Mouse (Mus musculus): ENCODE results near the gene Sncb.

Sncb gene

GRCm38 (mm10) chr13:54748190-54748589 lies 18.2 kb downstream of the Sncb start:
- DNase-seq: no peak

- no peak for DNase-seq
Measured at GRCm38 (mm10) chr13:54746896-54747295, 19.5 kb downstream of the Sncb start.

- DNase-seq: no peak
Measured at GRCm38 (mm10) chr13:54746110-54746509, 20.3 kb downstream of the Sncb start.

GRCm38 (mm10) chr13:54738213-54738601 lies 28.2 kb downstream of the Sncb start:
- DNase-seq: no peak

GRCm38 (mm10) chr13:54737488-54738212 lies 28.7 kb downstream of the Sncb start:
- no peak for DNase-seq

GRCm38 (mm10) chr13:54736931-54737330 lies 29.5 kb downstream of the Sncb start:
- DNase-seq: no peak

GRCm38 (mm10) chr13:54726131-54726530 lies 40.3 kb downstream of the Sncb start:
- no peak for DNase-seq

- DNase-seq: no peak
Measured at GRCm38 (mm10) chr13:54723143-54723542, 43.3 kb downstream of the Sncb start.

GRCm38 (mm10) chr13:54716916-54717315 lies 49.5 kb downstream of the Sncb start:
- DNase-seq: peak; percentile 43

- no peak for DNase-seq
Measured at GRCm38 (mm10) chr13:54714996-54715395, 51.4 kb downstream of the Sncb start.

- DNase-seq: no peak
Measured at GRCm38 (mm10) chr13:54714393-54714792, 52.0 kb downstream of the Sncb start.

- no peak for DNase-seq
Measured at GRCm38 (mm10) chr13:54710866-54711265, 55.5 kb downstream of the Sncb start.

Data from lung, postnatal 14 days (tissue).